Mouse (Mus musculus): ENCODE measurements around the gene Abcb10.

DNA sequence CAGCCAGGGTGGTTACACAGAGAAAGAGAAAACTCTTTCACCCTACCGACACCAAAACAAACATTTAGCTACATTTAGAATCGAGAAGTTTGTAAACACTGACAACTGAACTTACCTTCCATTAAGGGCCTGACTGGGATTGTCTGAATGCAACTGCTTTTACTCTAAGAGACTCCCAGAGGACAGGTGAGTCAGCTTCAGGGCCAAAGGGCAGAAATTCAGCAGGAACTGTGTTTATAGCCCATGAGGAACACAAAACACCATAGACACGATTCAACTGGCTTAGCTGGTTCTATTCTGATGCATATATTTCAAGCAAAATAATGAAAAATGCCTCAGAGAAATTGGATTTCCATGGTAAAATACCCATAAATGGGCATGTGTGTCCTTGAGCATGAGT is 31.8 kb upstream of the Abcb10 start:
- TF ChIP-seq CTCF (IDR thresholded peaks at IDR 0.05; ENCODE audit: low read depth, low read length) (no peak), POLR2A (IDR thresholded peaks at IDR 0.05; ENCODE audit: borderline replicate concordance, low read depth, low read length) (no peak)
